Mouse (Mus musculus): ENCODE measurements around the gene 6030408B16Rik. TPM values are rescaled to one million over a fixed set of nuclear protein-coding genes. Genes with fewer than 3 reads are reported as not detected.

Gene 6030408B16Rik
- polyA plus RNA-seq, 1 experiment from 2014 or later, result 0.25 TPM

DNA sequence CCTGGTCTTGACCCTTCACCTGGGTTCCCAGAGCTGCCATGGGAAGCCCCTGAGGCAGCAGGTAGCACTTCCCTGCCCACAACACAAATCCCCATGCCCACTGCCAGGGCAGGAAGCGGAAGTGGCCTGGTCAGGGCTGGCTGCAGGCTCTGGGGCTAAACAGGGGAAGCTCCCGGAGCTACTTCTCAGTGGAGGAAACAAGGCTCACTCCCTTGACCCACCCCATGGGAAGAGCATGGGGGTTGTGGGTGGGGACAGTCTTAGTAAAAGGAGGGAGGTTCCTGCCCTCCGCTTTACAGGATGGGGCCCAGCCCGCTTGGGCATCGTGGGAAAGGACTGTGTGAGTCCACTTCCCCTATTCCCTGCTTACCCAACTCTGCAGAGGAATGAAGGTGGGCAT, 30.5 kb upstream of the 6030408B16Rik start:
- Histone ChIP-seq H3K4me1 (ENCODE audit: control insufficient read depth, insufficient read depth, low read length) (peaks cover 6% of the 10 kb centered on the region), H3K9ac (ENCODE audit: low read length) (no peak overlapping the region), H3K27ac (ENCODE audit: low read depth, low read length) (no peak overlapping the region), H3K4me3 (ENCODE audit: low read depth, low read length) (no peak overlapping the region), H3K4me2 (ENCODE audit: low read length) (no peak overlapping the region), H3K27me3 (replicated peaks; ENCODE audit: control insufficient read depth, insufficient read depth, low read length) (peaks cover 13% of the 10 kb centered on the region; the same call in 1 of the 2 replicates), H3K36me3 (ENCODE audit: control insufficient read depth, insufficient read depth, low read length) (no peaks in the 10 kb centered on the region), H3K9me3 (replicated peaks; ENCODE audit: control insufficient read depth, low read length) (no peaks in the 10 kb centered on the region)
- DNase-seq (ENCODE audit: low spot score) (no peak), ATAC-seq (no peak)
- 80% methylated on average over 5 of the region's 5 CpGs for WGBS

DNA sequence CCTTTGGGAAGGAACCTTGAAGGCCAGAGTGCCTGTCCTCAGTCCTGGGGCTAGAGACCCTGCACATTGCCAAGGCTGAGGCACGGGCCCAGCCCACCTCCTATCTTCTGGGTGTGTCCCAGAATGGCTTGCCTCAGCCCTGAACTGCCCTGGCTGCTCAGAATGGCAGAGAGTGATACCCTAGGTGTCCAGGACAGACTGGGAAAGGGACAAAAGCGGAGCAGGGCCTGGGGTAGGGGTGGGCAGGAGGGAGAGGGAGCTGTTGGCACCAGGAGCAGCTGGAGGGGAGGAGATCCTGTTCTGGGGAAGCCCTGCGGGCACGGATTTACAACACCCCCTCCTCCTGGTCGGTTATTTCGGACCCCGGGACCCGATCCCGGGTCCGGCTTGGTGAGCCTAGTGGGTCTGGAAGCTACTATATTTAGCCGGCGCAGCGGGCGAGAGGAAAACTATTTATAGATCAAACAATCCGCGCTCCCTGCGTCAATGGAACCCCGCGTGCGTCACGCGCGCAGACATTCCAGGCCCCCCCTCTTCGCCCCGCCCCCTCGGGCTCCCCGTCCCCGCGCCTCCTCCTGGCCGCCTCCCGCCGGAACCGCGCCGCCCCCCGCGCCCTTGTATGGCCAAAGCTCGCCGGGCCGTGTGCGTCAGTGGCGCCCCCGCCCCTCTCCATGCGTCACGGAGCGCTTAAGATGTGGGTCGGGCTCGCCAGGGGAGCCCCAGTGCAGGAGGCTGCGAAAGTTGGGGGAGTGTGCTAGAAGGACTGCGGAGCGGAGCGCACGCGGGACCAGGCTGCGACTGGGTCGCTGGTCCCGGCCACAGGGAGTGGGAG, 26.7 kb upstream of the 6030408B16Rik start:
- no peak overlapping the region for H3K27ac ChIP-seq (ENCODE audit: low read depth, low read length)
- ATAC-seq, result peak; percentile 77
- peaks cover 6% of the 10 kb centered on the region for H3K4me1 ChIP-seq (ENCODE audit: control insufficient read depth, insufficient read depth, low read length)
- peaks cover 6% of the 10 kb centered on the region; the same call in 1 of the 2 replicates for H3K36me3 ChIP-seq (ENCODE audit: control insufficient read depth, insufficient read depth, low read length)
- DNase-seq (ENCODE audit: low spot score), result peak; percentile 75
- WGBS, result 1% methylated on average over 46 of the region's 57 CpGs
- peak overlapping the region; percentile 55 for H3K9ac ChIP-seq (ENCODE audit: low read length)
- peak overlapping the region; percentile 43 for H3K4me3 ChIP-seq (ENCODE audit: low read depth, low read length)
- peaks cover 16% of the 10 kb centered on the region; the same call in 1 of the 2 replicates for H3K27me3 ChIP-seq (replicated peaks; ENCODE audit: control insufficient read depth, insufficient read depth, low read length)
- no peaks in the 10 kb centered on the region for H3K9me3 ChIP-seq (replicated peaks; ENCODE audit: control insufficient read depth, low read length)
- peak overlapping the region; percentile 82 for H3K4me2 ChIP-seq (ENCODE audit: low read length)

DNA sequence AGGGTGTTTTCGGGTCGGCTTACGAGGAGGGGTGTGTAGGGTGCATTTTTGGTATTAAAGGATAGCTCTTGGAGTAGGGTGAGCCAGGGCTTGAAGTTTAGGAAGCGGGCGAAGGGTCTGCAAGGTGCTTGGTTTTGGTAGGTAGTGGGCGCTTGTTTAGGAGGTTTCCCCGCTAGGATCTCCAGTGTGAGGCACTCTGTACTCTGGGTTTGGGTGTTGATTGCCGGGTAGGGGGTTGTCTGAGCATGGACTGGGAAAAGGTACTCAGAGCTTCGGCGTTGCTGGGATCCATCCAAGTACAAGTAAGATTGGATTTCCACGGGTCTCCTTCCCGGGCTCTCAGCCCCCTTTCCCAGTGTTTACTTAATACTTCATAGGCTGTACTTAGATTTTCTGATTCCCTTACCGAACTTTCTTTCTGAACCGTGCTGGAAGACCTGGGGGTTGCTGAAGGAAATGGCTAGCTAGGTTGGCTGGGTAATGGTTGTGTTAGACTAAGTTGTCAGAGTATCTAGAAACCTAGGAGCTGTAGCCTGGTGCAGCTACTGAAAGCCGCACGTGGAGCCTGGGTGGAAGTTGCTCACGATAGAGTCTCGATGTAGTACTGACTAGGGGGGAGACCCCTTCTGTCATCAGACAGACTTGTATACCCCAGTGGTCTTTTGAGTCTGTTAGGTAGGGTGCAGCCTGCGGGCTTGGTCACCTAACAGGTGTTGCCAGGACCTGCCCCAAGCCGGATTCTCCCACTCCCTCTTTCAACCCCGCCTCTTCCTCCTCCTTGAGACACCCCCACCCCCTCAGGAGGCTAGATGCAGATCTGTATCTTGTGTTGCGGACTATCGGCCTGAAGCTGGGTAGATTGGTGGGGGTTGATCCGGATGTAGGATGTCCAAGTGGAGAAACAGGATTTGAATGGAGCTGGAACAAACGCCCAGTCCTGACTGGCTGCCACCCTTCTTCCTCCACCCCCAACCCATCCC, 25.7 kb upstream of the 6030408B16Rik start:
- Histone ChIP-seq H3K9me3 (replicated peaks; ENCODE audit: control insufficient read depth, low read length) (no peaks in the 10 kb centered on the region), H3K4me3 (ENCODE audit: low read depth, low read length) (peak overlapping the region; percentile 43), H3K4me2 (ENCODE audit: low read length) (peak overlapping the region; percentile 82), H3K27me3 (replicated peaks; ENCODE audit: control insufficient read depth, insufficient read depth, low read length) (peaks cover 16% of the 10 kb centered on the region; the same call in 1 of the 2 replicates), H3K36me3 (ENCODE audit: control insufficient read depth, insufficient read depth, low read length) (peaks cover 11% of the 10 kb centered on the region), H3K9ac (ENCODE audit: low read length) (peak overlapping the region; percentile 55; the same call in 1 of the 2 replicates), H3K27ac (ENCODE audit: low read depth, low read length) (no peak overlapping the region), H3K4me1 (ENCODE audit: control insufficient read depth, insufficient read depth, low read length) (peaks cover 6% of the 10 kb centered on the region)
- ATAC-seq (peak; percentile 24; the same call in 1 of the 2 replicates), DNase-seq (ENCODE audit: low spot score) (no peak)
- WGBS, result 7% methylated on average over 25 of the region's 25 CpGs

DNA sequence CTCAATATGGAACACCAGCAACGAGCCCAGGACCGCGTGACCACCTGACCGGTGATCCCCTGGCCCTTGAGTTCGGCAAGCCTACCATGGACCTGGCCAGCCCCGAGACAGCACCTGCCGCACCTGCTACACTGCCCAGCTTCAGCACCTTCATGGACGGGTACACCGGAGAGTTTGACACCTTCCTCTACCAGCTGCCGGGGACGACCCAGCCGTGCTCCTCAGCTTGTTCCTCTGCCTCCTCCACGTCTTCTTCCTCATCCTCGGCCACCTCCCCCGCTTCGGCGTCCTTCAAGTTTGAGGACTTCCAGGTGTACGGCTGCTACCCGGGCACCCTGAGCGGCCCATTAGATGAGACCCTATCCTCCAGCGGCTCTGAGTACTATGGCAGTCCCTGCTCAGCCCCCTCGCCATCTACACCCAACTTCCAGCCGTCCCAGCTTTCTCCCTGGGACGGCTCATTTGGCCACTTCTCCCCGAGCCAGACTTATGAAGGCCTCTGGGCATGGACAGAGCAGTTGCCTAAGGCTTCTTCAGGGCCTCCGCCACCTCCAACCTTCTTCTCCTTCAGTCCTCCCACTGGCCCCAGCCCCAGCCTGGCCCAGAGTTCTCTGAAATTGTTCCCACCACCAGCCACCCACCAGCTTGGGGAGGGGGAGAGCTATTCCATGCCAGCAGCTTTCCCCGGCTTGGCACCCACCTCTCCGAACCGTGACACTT, 22.8 kb upstream of the 6030408B16Rik start:
- DNase-seq (ENCODE audit: low spot score) (no peak), ATAC-seq (no peak)
- H3K4me1 ChIP-seq (ENCODE audit: control insufficient read depth, insufficient read depth, low read length), result peaks cover 6% of the 10 kb centered on the region
- H3K36me3 ChIP-seq (ENCODE audit: control insufficient read depth, insufficient read depth, low read length), result peaks cover 25% of the 10 kb centered on the region
- no peak overlapping the region for H3K9ac ChIP-seq (ENCODE audit: low read length)
- H3K27ac ChIP-seq (ENCODE audit: low read depth, low read length), result no peak overlapping the region
- WGBS, result 92% methylated on average over 29 of the region's 29 CpGs
- H3K9me3 ChIP-seq (replicated peaks; ENCODE audit: control insufficient read depth, low read length), result no peaks in the 10 kb centered on the region
- peaks cover 16% of the 10 kb centered on the region; the same call in 1 of the 2 replicates for H3K27me3 ChIP-seq (replicated peaks; ENCODE audit: control insufficient read depth, insufficient read depth, low read length)
- H3K4me3 ChIP-seq (ENCODE audit: low read depth, low read length), result no peak overlapping the region
- no peak overlapping the region for H3K4me2 ChIP-seq (ENCODE audit: low read length)

DNA sequence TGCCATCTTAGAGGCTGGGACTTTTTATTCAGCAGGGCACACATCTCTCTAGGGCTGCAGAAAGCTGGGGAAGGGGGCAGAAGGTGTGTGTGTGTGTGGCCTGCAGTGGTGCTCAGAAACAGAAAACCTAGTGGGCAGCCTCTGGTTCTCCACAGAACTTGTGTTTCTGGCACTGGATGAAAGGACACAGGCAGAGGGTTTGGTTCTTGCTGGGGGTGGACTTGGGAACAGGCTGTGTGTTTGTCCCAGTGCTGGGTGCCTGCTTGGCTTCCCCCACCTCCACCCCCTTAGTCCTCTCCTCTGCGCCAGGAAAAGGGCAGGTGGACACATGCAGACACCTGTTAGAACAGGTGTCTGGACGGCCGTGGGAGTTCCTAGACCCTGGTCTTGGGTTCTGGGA, 21.9 kb upstream of the 6030408B16Rik start:
- Histone ChIP-seq H3K27ac (ENCODE audit: low read depth, low read length) (no peak overlapping the region), H3K27me3 (replicated peaks; ENCODE audit: control insufficient read depth, insufficient read depth, low read length) (peaks cover 9% of the 10 kb centered on the region; the same call in 1 of the 2 replicates), H3K4me1 (ENCODE audit: control insufficient read depth, insufficient read depth, low read length) (peaks cover under 1% of the 10 kb centered on the region; the same call in 1 of the 2 replicates), H3K9me3 (replicated peaks; ENCODE audit: control insufficient read depth, low read length) (no peaks in the 10 kb centered on the region), H3K36me3 (ENCODE audit: control insufficient read depth, insufficient read depth, low read length) (peaks cover 25% of the 10 kb centered on the region), H3K4me3 (ENCODE audit: low read depth, low read length) (no peak overlapping the region), H3K9ac (ENCODE audit: low read length) (no peak overlapping the region), H3K4me2 (ENCODE audit: low read length) (no peak overlapping the region)
- ATAC-seq, result no peak
- 88% methylated on average over 3 of the region's 3 CpGs for WGBS
- no peak for DNase-seq (ENCODE audit: low spot score)

DNA sequence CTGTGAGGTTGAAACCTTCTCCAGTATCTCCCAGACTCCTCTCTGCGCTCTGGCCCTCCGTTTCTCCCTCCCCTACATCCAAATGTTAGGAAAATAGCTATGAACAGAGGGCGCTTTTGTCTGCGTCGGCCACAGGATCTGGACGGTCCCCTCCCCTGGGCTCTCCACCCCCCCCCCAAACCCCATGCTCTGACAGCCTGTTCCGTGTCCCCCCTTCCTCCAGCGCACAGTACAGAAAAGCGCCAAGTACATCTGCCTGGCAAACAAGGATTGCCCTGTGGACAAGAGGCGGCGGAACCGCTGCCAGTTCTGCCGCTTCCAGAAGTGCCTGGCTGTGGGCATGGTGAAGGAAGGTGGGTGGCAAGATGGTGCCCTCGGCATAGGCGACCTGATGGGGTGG, 21.5 kb upstream of the 6030408B16Rik start:
- H3K4me1 ChIP-seq (ENCODE audit: control insufficient read depth, insufficient read depth, low read length), result no peaks in the 10 kb centered on the region
- no peak for ATAC-seq
- H3K4me2 ChIP-seq (ENCODE audit: low read length), result no peak overlapping the region
- WGBS, result 89% methylated on average over 15 of the region's 15 CpGs
- no peaks in the 10 kb centered on the region for H3K9me3 ChIP-seq (replicated peaks; ENCODE audit: control insufficient read depth, low read length)
- no peak for DNase-seq (ENCODE audit: low spot score)
- H3K27me3 ChIP-seq (replicated peaks; ENCODE audit: control insufficient read depth, insufficient read depth, low read length), result peaks cover 6% of the 10 kb centered on the region; the same call in 1 of the 2 replicates
- H3K27ac ChIP-seq (ENCODE audit: low read depth, low read length), result no peak overlapping the region
- H3K4me3 ChIP-seq (ENCODE audit: low read depth, low read length), result no peak overlapping the region
- H3K9ac ChIP-seq (ENCODE audit: low read length), result no peak overlapping the region
- H3K36me3 ChIP-seq (ENCODE audit: control insufficient read depth, insufficient read depth, low read length), result peaks cover 25% of the 10 kb centered on the region

DNA sequence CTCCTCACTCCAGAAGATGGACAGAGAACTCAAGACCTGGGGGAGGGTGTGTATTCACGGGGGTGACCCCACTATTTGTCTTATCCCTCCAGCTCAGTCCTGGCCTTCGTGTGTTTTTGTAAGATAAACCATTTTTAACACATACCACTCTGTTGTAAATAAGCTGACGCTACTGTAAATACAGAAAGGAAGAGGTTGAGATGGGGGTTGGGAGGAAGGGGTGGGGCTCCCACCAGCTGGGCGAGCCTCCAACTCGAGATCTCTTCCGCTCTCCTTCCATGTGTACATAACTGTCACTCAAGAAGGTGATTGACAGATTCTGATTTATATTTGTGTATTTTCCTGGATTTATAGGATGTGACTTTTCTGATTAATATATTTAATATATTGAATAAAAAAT, 18.6 kb upstream of the 6030408B16Rik start:
- no peaks in the 10 kb centered on the region for H3K27me3 ChIP-seq (replicated peaks; ENCODE audit: control insufficient read depth, insufficient read depth, low read length)
- no peak for ATAC-seq
- no peak for DNase-seq (ENCODE audit: low spot score)
- no peak overlapping the region for H3K27ac ChIP-seq (ENCODE audit: low read depth, low read length)
- H3K9me3 ChIP-seq (replicated peaks; ENCODE audit: control insufficient read depth, low read length), result no peaks in the 10 kb centered on the region
- no peaks in the 10 kb centered on the region for H3K4me1 ChIP-seq (ENCODE audit: control insufficient read depth, insufficient read depth, low read length)
- peaks cover 25% of the 10 kb centered on the region for H3K36me3 ChIP-seq (ENCODE audit: control insufficient read depth, insufficient read depth, low read length)
- H3K4me3 ChIP-seq (ENCODE audit: low read depth, low read length), result no peak overlapping the region
- no peak overlapping the region for H3K9ac ChIP-seq (ENCODE audit: low read length)
- no peak overlapping the region for H3K4me2 ChIP-seq (ENCODE audit: low read length)
- 82% methylated on average over 6 of the region's 6 CpGs for WGBS

DNA sequence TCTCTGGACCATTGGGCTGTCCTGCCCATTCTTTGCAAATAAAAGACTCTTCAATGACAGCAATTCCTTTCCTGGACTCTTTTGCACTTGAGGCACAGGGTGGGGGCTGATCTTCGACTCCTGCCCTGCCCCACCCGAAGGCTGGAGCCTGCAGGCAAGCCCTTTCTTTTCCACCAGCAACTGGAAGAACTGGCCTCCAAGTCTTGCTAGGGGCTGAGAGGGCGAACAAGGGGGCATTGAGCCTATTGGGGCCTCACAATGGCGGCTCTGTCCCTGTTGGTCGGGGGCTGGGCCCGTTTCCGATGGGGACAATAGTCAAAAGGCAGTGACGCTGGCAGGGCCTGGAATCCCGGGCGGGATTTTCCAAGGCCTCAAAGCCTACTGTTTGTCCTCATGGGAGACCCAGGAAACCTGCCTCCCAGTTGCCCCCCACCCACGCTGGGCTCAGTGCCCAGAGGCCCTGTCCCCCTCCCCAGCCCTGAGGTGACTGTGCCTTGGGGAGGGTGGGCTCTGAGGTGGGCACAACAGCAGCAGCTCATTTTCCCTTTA, 15.6 kb upstream of the 6030408B16Rik start:
- 4% methylated on average over 11 of the region's 11 CpGs for WGBS
- no peak overlapping the region for H3K27ac ChIP-seq (ENCODE audit: low read depth, low read length)

More for the DNA sequence above, 15.6 kb upstream of the 6030408B16Rik start:
- peaks cover 13% of the 10 kb centered on the region for H3K36me3 ChIP-seq (ENCODE audit: control insufficient read depth, insufficient read depth, low read length)
- no peaks in the 10 kb centered on the region for H3K9me3 ChIP-seq (replicated peaks; ENCODE audit: control insufficient read depth, low read length)
- H3K4me1 ChIP-seq (ENCODE audit: control insufficient read depth, insufficient read depth, low read length), result no peaks in the 10 kb centered on the region
- H3K4me3 ChIP-seq (ENCODE audit: low read depth, low read length), result no peak overlapping the region
- H3K4me2 ChIP-seq (ENCODE audit: low read length), result no peak overlapping the region
- ATAC-seq (0 out of 2 replicates have a peak, but pooled peaks have one; percentile 48), DNase-seq (ENCODE audit: low spot score) (peak; percentile 36)
- H3K27me3 ChIP-seq (replicated peaks; ENCODE audit: control insufficient read depth, insufficient read depth, low read length), result no peaks in the 10 kb centered on the region
- H3K9ac ChIP-seq (ENCODE audit: low read length), result no peak overlapping the region
